Mouse (Mus musculus): ENCODE data around the gene Slc25a33.

GRCm38 (mm10) chr4:149792159-149792800, 18.2 kb upstream of the Slc25a33 start:
- TF ChIP-seq CTCF (IDR thresholded peaks at IDR 0.05; ENCODE audit: low read depth, low read length) (no peak), POLR2A (IDR thresholded peaks at IDR 0.05; ENCODE audit: extremely low read depth, insufficient read depth, low read length) (no peak)
